Mouse (Mus musculus) liver, embryonic 15.5 days (tissue): ENCODE measurements at regions not wholly inside any gene's neighbourhood (a gene's known extent, or its start where the extent isn't known, plus 50 kb on each side); places are given as distances from the start of the nearest gene placed in this dataset.

Experiments used
- ATAC-seq: fragments of 200-750 bp; cut with Nextera tagmentation; 2 replicates; pipeline ENCODE4 v1.8.0; 2017; ENCODE audit warnings: moderate number of reproducible peaks, mild to moderate bottlenecking, moderate library complexity; ENCODE audit not compliant: insufficient read depth
- H3K27ac ChIP-seq: fragments of 300-500 bp; sonication (generic); replicated peaks from 2 replicates; pipeline ENCODE4 v1.5.1; 2015; ENCODE audit warnings: mild to moderate bottlenecking, inconsistent platforms
- H3K27me3 ChIP-seq: fragments of 300-500 bp; sonication (generic); 2 replicates; pipeline ENCODE4 v1.6.1; 2015; ENCODE audit warnings: mild to moderate bottlenecking, inconsistent platforms
- H3K36me3 ChIP-seq: fragments of 300-500 bp; sonication (generic); replicated peaks from 2 replicates; pipeline ENCODE4 v1.6.1; 2015; ENCODE audit warnings: moderate library complexity, mild to moderate bottlenecking, inconsistent platforms
- H3K4me1 ChIP-seq: fragments of 300-500 bp; sonication (generic); replicated peaks from 2 replicates; pipeline ENCODE4 v1.6.1; 2015; ENCODE audit warnings: inconsistent platforms
- H3K4me2 ChIP-seq: fragments of 300-500 bp; sonication (generic); 2 replicates; pipeline ENCODE4 v1.6.1; 2015; ENCODE audit warnings: moderate library complexity, mild to moderate bottlenecking, inconsistent platforms
- H3K4me3 ChIP-seq: fragments of 300-500 bp; sonication (generic); replicated peaks from 2 replicates; pipeline ENCODE4 v1.5.1; 2015; ENCODE audit warnings: mild to moderate bottlenecking, inconsistent platforms
- H3K9ac ChIP-seq: fragments of 300-500 bp; sonication (generic); 2 replicates; pipeline ENCODE4 v1.6.1; 2015; ENCODE audit warnings: moderate library complexity, mild to moderate bottlenecking, inconsistent platforms
- H3K9me3 ChIP-seq: fragments of 300-500 bp; sonication (generic); replicated peaks from 2 replicates; pipeline ENCODE4 v1.6.1; 2016; ENCODE audit warnings: inconsistent platforms
- whole genome bisulfite sequencing: fragments of 180-500 bp; shearing (Covaris S2); methylation state at CpG from one replicate; pipeline ENCODE4 v1.1.7; 2015; ENCODE audit warnings: mixed read lengths; ENCODE audit not compliant: insufficient replicate concordance; 5-methylcytosine and 5-hydroxymethylcytosine counted together

- Histone ChIP-seq H3K36me3 (no peaks in the 10 kb centered on the region), H3K27ac (no peak overlapping the region), H3K4me2 (no peak overlapping the region), H3K9ac (no peak overlapping the region), H3K4me3 (no peak overlapping the region), H3K9me3 (no peaks in the 10 kb centered on the region), H3K27me3 (no peaks in the 10 kb centered on the region), H3K4me1 (no peaks in the 10 kb centered on the region)
- ATAC-seq, result no peak
- 68% methylated on average over 7 of the region's 7 CpGs for WGBS
Measured at GRCm38 (mm10) chr3:142976519-142977394, 95.0 kb upstream of the Pkn2 start.

- no peak overlapping the region for H3K9ac ChIP-seq
- 71% methylated on average over 8 of the region's 8 CpGs for WGBS
- no peaks in the 10 kb centered on the region for H3K27me3 ChIP-seq
- H3K9me3 ChIP-seq, result no peaks in the 10 kb centered on the region
- H3K4me3 ChIP-seq, result no peak overlapping the region
- ATAC-seq, result no peak
- H3K4me2 ChIP-seq, result no peak overlapping the region
- H3K36me3 ChIP-seq, result no peaks in the 10 kb centered on the region
- H3K27ac ChIP-seq, result no peak overlapping the region
- no peaks in the 10 kb centered on the region for H3K4me1 ChIP-seq
Measured at GRCm38 (mm10) chr3:142975606-142976005, 93.8 kb upstream of the Pkn2 start.

- no peaks in the 10 kb centered on the region for H3K27me3 ChIP-seq
- no peaks in the 10 kb centered on the region for H3K36me3 ChIP-seq
- ATAC-seq, result no peak
- WGBS, result 61% methylated on average over 2 of the region's 2 CpGs
- H3K4me2 ChIP-seq, result no peak overlapping the region
- H3K4me1 ChIP-seq, result no peaks in the 10 kb centered on the region
- no peaks in the 10 kb centered on the region for H3K9me3 ChIP-seq
- H3K4me3 ChIP-seq, result no peak overlapping the region
- no peak overlapping the region for H3K9ac ChIP-seq
- no peak overlapping the region for H3K27ac ChIP-seq
Measured at GRCm38 (mm10) chr3:142969501-142969900, 87.7 kb upstream of the Pkn2 start.

GRCm38 (mm10) chr3:142965604-142966003 is 83.8 kb upstream of the Pkn2 start:
- Histone ChIP-seq H3K4me2 (no peak overlapping the region), H3K9ac (no peak overlapping the region), H3K27me3 (no peaks in the 10 kb centered on the region), H3K36me3 (no peaks in the 10 kb centered on the region), H3K9me3 (no peaks in the 10 kb centered on the region), H3K4me1 (no peaks in the 10 kb centered on the region), H3K4me3 (no peak overlapping the region), H3K27ac (no peak overlapping the region)
- 57% methylated on average over 4 of the region's 4 CpGs for WGBS
- no peak for ATAC-seq

GRCm38 (mm10) chr3:142963818-142964372 is 82.1 kb upstream of the Pkn2 start:
- H3K4me2 ChIP-seq, result no peak overlapping the region
- WGBS, result 67% methylated on average over 4 of the region's 4 CpGs
- H3K36me3 ChIP-seq, result no peaks in the 10 kb centered on the region
- H3K9ac ChIP-seq, result no peak overlapping the region
- no peak for ATAC-seq
- H3K4me3 ChIP-seq, result no peak overlapping the region
- no peaks in the 10 kb centered on the region for H3K4me1 ChIP-seq
- H3K27me3 ChIP-seq, result no peaks in the 10 kb centered on the region
- no peaks in the 10 kb centered on the region for H3K9me3 ChIP-seq
- no peak overlapping the region for H3K27ac ChIP-seq

- H3K36me3 ChIP-seq, result no peaks in the 10 kb centered on the region
- H3K9ac ChIP-seq, result no peak overlapping the region
- H3K9me3 ChIP-seq, result no peaks in the 10 kb centered on the region
- no peaks in the 10 kb centered on the region for H3K4me1 ChIP-seq
- no peak overlapping the region for H3K4me3 ChIP-seq
- H3K4me2 ChIP-seq, result no peak overlapping the region
- H3K27ac ChIP-seq, result no peak overlapping the region
- ATAC-seq, result no peak
- H3K27me3 ChIP-seq, result no peaks in the 10 kb centered on the region
- WGBS, result 78% methylated on average over 8 of the region's 8 CpGs
Measured at GRCm38 (mm10) chr3:142957768-142958167, 76.0 kb upstream of the Pkn2 start.

GRCm38 (mm10) chr3:142948771-142949170 is 67.0 kb upstream of the Pkn2 start:
- no peak overlapping the region for H3K9ac ChIP-seq
- whole genome bisulfite sequencing, result 23% methylated on average over 7 of the region's 7 CpGs

GRCm38 (mm10) chr3:142941319-142942024 is 59.7 kb upstream of the Pkn2 start:
- H3K4me1 ChIP-seq, result no peaks in the 10 kb centered on the region
- no peak overlapping the region for H3K4me2 ChIP-seq
- no peaks in the 10 kb centered on the region for H3K9me3 ChIP-seq
- no peak overlapping the region for H3K9ac ChIP-seq
- no peaks in the 10 kb centered on the region for H3K27me3 ChIP-seq
- H3K4me3 ChIP-seq, result no peak overlapping the region
- H3K27ac ChIP-seq, result no peak overlapping the region
- ATAC-seq, result no peak
- H3K36me3 ChIP-seq, result no peaks in the 10 kb centered on the region
- WGBS, result 53% methylated on average over 6 of the region's 6 CpGs

More at GRCm38 (mm10) chr3:142948771-142949170, 67.0 kb upstream of the Pkn2 start:
- Histone ChIP-seq H3K4me1 (no peaks in the 10 kb centered on the region), H3K4me3 (no peak overlapping the region), H3K27me3 (no peaks in the 10 kb centered on the region; the same call in 1 of the 2 replicates), H3K9me3 (no peaks in the 10 kb centered on the region), H3K27ac (no peak overlapping the region), H3K36me3 (no peaks in the 10 kb centered on the region), H3K4me2 (no peak overlapping the region)
- no peak for ATAC-seq

GRCm38 (mm10) chr3:142940874-142941273 is 59.1 kb upstream of the Pkn2 start:
- Histone ChIP-seq H3K36me3 (no peaks in the 10 kb centered on the region), H3K4me2 (no peak overlapping the region), H3K4me3 (no peak overlapping the region), H3K4me1 (no peaks in the 10 kb centered on the region), H3K9me3 (no peaks in the 10 kb centered on the region), H3K9ac (no peak overlapping the region), H3K27ac (no peak overlapping the region), H3K27me3 (no peaks in the 10 kb centered on the region)
- ATAC-seq, result no peak
- WGBS, result 73% methylated on average over 5 of the region's 5 CpGs

GRCm38 (mm10) chr3:142939773-142940172 is 58.0 kb upstream of the Pkn2 start:
- Histone ChIP-seq H3K4me2 (no peak overlapping the region), H3K9me3 (no peaks in the 10 kb centered on the region), H3K27ac (no peak overlapping the region), H3K4me3 (no peak overlapping the region), H3K27me3 (no peaks in the 10 kb centered on the region), H3K4me1 (no peaks in the 10 kb centered on the region), H3K36me3 (no peaks in the 10 kb centered on the region), H3K9ac (no peak overlapping the region)
- 53% methylated on average over 1 of the region's 1 CpGs for WGBS
- ATAC-seq, result no peak

- H3K9ac ChIP-seq, result no peak overlapping the region
- H3K9me3 ChIP-seq, result no peaks in the 10 kb centered on the region
- 0 out of 2 replicates have a peak overlapping the region, but pooled peaks have one; percentile 6 for H3K4me2 ChIP-seq
- H3K27ac ChIP-seq, result no peak overlapping the region
- WGBS, result 27% methylated on average over 5 of the region's 5 CpGs
- H3K4me3 ChIP-seq, result no peak overlapping the region
- H3K36me3 ChIP-seq, result no peaks in the 10 kb centered on the region
- no peak for ATAC-seq
- no peaks in the 10 kb centered on the region for H3K27me3 ChIP-seq
- no peaks in the 10 kb centered on the region for H3K4me1 ChIP-seq
Measured at GRCm38 (mm10) chr3:142935949-142936348, 54.1 kb upstream of the Pkn2 start.
